Mouse (Mus musculus): ENCODE measurements around the gene Ghrhr. TPM values are rescaled to one million over a fixed set of nuclear protein-coding genes. Genes with fewer than 3 reads are reported as not detected.

Gene Ghrhr
- total and polyA plus RNA-seq, 3 experiments = not detected

- TF ChIP-seq MAFK (IDR thresholded peaks at IDR 0.05; ENCODE audit: borderline replicate concordance, low read depth, low read length) = no peak
- no peak for TF ChIP-seq ETS1 (IDR thresholded peaks at IDR 0.05; ENCODE audit: low read depth, low read length)
- no peak for TF ChIP-seq POLR2AphosphoS2 (IDR thresholded peaks at IDR 0.05; ENCODE audit: low read length)
- no peak for TF ChIP-seq CHD1 (IDR thresholded peaks at IDR 0.05; ENCODE audit: low read depth, low read length)
- TF ChIP-seq MAX (IDR thresholded peaks at IDR 0.05; ENCODE audit: low read length) = no peak
- TF ChIP-seq JUND (IDR thresholded peaks at IDR 0.05; ENCODE audit: low read depth, low read length) = no peak
- no peak for TF ChIP-seq POLR2A (IDR thresholded peaks at IDR 0.05; ENCODE audit: control insufficient read depth in 1 of 2, insufficient read depth in 1 of 2, low read depth in 1 of 2, low read length in 2 of 2, poor library complexity in 1 of 2)
These were observed 40.1 kb downstream of the Ghrhr start for GRCm38 (mm10) chr6:55416202-55416601.

GRCm38 (mm10) chr6:55418746-55419410 is 42.8 kb downstream of the Ghrhr start:
- no peaks in the 10 kb centered on the region for H3K9me3 ChIP-seq (replicated peaks; ENCODE audit: insufficient read depth, low read length)
- H3K27ac ChIP-seq (ENCODE audit: control insufficient read depth, low read depth, low read length) = no peak overlapping the region
- H3K4me3 ChIP-seq (ENCODE audit: control insufficient read depth in 1 of 2, insufficient read depth in 1 of 2, low read depth in 2 of 2, low read length in 2 of 2) = no peak overlapping the region
- TF ChIP-seq MYB (IDR thresholded peaks at IDR 0.05; ENCODE audit: low read depth, low read length) (no peak), HCFC1 (IDR thresholded peaks at IDR 0.05; ENCODE audit: low read depth, low read length) (no peak), ELF1 (IDR thresholded peaks at IDR 0.05; ENCODE audit: low read depth, low read length) (no peak), JUND (IDR thresholded peaks at IDR 0.05; ENCODE audit: low read depth, low read length) (no peak), GATA1 (IDR thresholded peaks at IDR 0.05; ENCODE audit: low read depth, low read length) (no peak), MAZ (IDR thresholded peaks at IDR 0.05; ENCODE audit: low read depth, low read length) (no peak), CTCF (IDR thresholded peaks at IDR 0.05 in 2 of 3, conservative IDR thresholded peaks at IDR 0.05 in 1 of 3; ENCODE audit: control insufficient read depth in 1 of 3, insufficient read depth in 1 of 3, low read depth in 2 of 3, low read length in 3 of 3, poor library complexity in 1 of 3, severe bottlenecking in 1 of 3) (no peak), GABPA (IDR thresholded peaks at IDR 0.05; ENCODE audit: low read depth, low read length) (no peak), CHD2 (IDR thresholded peaks at IDR 0.05; ENCODE audit: low read length) (no peak), RAD21 (IDR thresholded peaks at IDR 0.05; ENCODE audit: low read depth, low read length) (no peak), NELFE (IDR thresholded peaks at IDR 0.05; ENCODE audit: low read depth, low read length) (no peak), ZKSCAN1 (IDR thresholded peaks at IDR 0.05; ENCODE audit: low read depth, low read length) (no peak), MXI1 (IDR thresholded peaks at IDR 0.05; ENCODE audit: low read depth, low read length) (no peak), SIN3A (IDR thresholded peaks at IDR 0.05; ENCODE audit: low read length) (no peak), EP300 (IDR thresholded peaks at IDR 0.05; ENCODE audit: low read depth in 1 of 2, low read length in 2 of 2) (no peak), RCOR1 (IDR thresholded peaks at IDR 0.05; ENCODE audit: low read depth, low read length) (no peak), USF1 (IDR thresholded peaks at IDR 0.05; ENCODE audit: low read depth, low read length) (no peak), CHD1 (IDR thresholded peaks at IDR 0.05; ENCODE audit: low read depth, low read length) (no peak), NRF1 (IDR thresholded peaks at IDR 0.05; ENCODE audit: insufficient read depth, low read depth, low read length, poor library complexity, severe bottlenecking) (no peak), ZC3H11A (IDR thresholded peaks at IDR 0.05; ENCODE audit: low read depth, low read length) (no peak)
- no peaks in the 10 kb centered on the region for H3K4me1 ChIP-seq (ENCODE audit: control insufficient read depth in 1 of 2, insufficient read depth in 2 of 2, low read length in 2 of 2)
- DNase-seq (ENCODE audit: low read depth, low spot score) = no peak
- H3K79me2 ChIP-seq (ENCODE audit: control insufficient read depth, insufficient read depth, low read length, poor library complexity) = no peaks in the 10 kb centered on the region
- H3K27me3 ChIP-seq (ENCODE audit: control insufficient read depth in 1 of 2, insufficient read depth in 2 of 2, low read length in 2 of 2) = no peaks in the 10 kb centered on the region
- H3K36me3 ChIP-seq (ENCODE audit: control insufficient read depth in 1 of 2, insufficient read depth in 2 of 2, low read length in 2 of 2) = no peaks in the 10 kb centered on the region
- no peak overlapping the region for H3K9ac ChIP-seq (ENCODE audit: control insufficient read depth, low read depth, low read length, poor library complexity, severe bottlenecking)

More at GRCm38 (mm10) chr6:55416202-55416601, 40.1 kb downstream of the Ghrhr start:
- H3K79me2 ChIP-seq (ENCODE audit: control insufficient read depth, insufficient read depth, low read length, poor library complexity) = no peaks in the 10 kb centered on the region
- no peak overlapping the region for H3K9ac ChIP-seq (ENCODE audit: control insufficient read depth, low read depth, low read length, poor library complexity, severe bottlenecking)
- no peaks in the 10 kb centered on the region for H3K4me1 ChIP-seq (ENCODE audit: control insufficient read depth in 1 of 2, insufficient read depth in 2 of 2, low read length in 2 of 2)
- no peaks in the 10 kb centered on the region; a peak in 1 of 4 replicates for H3K27me3 ChIP-seq (ENCODE audit: control insufficient read depth in 1 of 2, insufficient read depth in 2 of 2, low read length in 2 of 2)
- no peak for DNase-seq (ENCODE audit: low read depth, low spot score)
- H3K36me3 ChIP-seq (ENCODE audit: control insufficient read depth in 1 of 2, insufficient read depth in 2 of 2, low read length in 2 of 2) = no peaks in the 10 kb centered on the region
- no peak overlapping the region for H3K4me3 ChIP-seq (ENCODE audit: control insufficient read depth in 1 of 2, insufficient read depth in 1 of 2, low read depth in 2 of 2, low read length in 2 of 2)
- no peaks in the 10 kb centered on the region for H3K9me3 ChIP-seq (replicated peaks; ENCODE audit: insufficient read depth, low read length)
- no peak overlapping the region for H3K27ac ChIP-seq (ENCODE audit: control insufficient read depth, low read depth, low read length)
